Mouse (Mus musculus) small intestine, adult 2 months (tissue): ENCODE measurements around the gene Corin.

Experiments used
- CTCF ChIP-seq: fragments of 200-500 bp; IDR thresholded peaks from 2 replicates; pipeline ENCODE4 v1.5.1; 2012; ENCODE audit warnings: low read depth, mild to moderate bottlenecking, control low read depth, inconsistent platforms, low read length, moderate library complexity, mixed read lengths; ENCODE audit not compliant: insufficient replicate concordance, insufficient read length; ENCODE audit errors: extremely low read depth
- POLR2A ChIP-seq: fragments of 200-500 bp; IDR thresholded peaks from 2 replicates; pipeline ENCODE4 v1.6.1; 2012; ENCODE audit warnings: low read depth, mild to moderate bottlenecking, control low read depth, inconsistent platforms, low read length, moderate library complexity

DNA sequence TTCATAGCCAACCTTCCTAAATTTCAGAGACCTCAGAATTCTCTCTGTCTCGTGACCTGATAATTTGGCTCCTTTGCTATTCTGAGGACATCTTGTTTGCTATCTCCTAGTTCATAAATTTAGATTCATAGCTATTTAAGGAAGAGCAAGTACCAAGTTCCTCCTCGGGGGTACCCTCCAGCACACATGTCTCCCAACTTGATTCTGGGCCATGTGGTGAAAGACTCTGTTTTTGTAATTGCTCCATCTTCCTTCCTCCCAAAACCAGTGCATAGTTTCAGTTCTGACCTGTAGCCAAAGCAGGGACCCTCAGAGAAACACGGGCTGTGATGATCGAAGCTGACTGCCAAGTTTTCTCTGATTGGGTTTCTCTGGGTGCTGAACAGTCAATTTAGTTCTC, 7.5 kb downstream of the Corin start:
- TF ChIP-seq CTCF (no peak), POLR2A (no peak)
